Mouse (Mus musculus) neural tube, embryonic 15.5 days (tissue): ENCODE data around the gene Socs7. TPM values are rescaled to one million over a fixed set of nuclear protein-coding genes. Genes with fewer than 3 reads are reported as not detected.
"Not testable (repeated sequence)": the region's sequence is repeated elsewhere in the genome, so short reads cannot be mapped to it uniquely, and the experiment has no call there.

Experiments used
- ATAC-seq: fragments of 200-750 bp; cut with Nextera tagmentation; 2 replicates; pipeline ENCODE4 v1.8.0; 2017; ENCODE audit warnings: mild to moderate bottlenecking, moderate TSS enrichment, moderate library complexity; ENCODE audit not compliant: low FRiP score
- H3K27ac ChIP-seq: fragments of 300-500 bp; sonication (generic); replicated peaks from 2 replicates; pipeline ENCODE4 v1.5.1; 2015; ENCODE audit warnings: mild to moderate bottlenecking, inconsistent platforms
- H3K27me3 ChIP-seq: fragments of 300-500 bp; sonication (generic); replicated peaks from 2 replicates; pipeline ENCODE4 v1.6.1; 2015; ENCODE audit warnings: inconsistent platforms
- H3K36me3 ChIP-seq: fragments of 300-500 bp; sonication (generic); 2 replicates; pipeline ENCODE4 v1.6.1; 2015; ENCODE audit warnings: inconsistent platforms
- H3K4me1 ChIP-seq: fragments of 300-500 bp; sonication (generic); 2 replicates; pipeline ENCODE4 v1.6.1; 2015; ENCODE audit warnings: inconsistent platforms
- H3K4me2 ChIP-seq: fragments of 300-500 bp; sonication (generic); 2 replicates; pipeline ENCODE4 v1.6.1; 2015; ENCODE audit warnings: inconsistent platforms, mild to moderate bottlenecking, moderate library complexity
- H3K4me3 ChIP-seq: fragments of 300-500 bp; sonication (generic); replicated peaks from 2 replicates; pipeline ENCODE4 v1.5.1; 2015; ENCODE audit warnings: mild to moderate bottlenecking, inconsistent platforms
- H3K9ac ChIP-seq: fragments of 300-500 bp; sonication (generic); replicated peaks from 2 replicates; pipeline ENCODE4 v1.6.1; 2015; ENCODE audit warnings: mild to moderate bottlenecking, inconsistent platforms
- H3K9me3 ChIP-seq: fragments of 300-500 bp; sonication (generic); replicated peaks from 2 replicates; pipeline ENCODE4 v1.6.1; 2016; ENCODE audit warnings: inconsistent platforms
- WGBS: fragments of 180-500 bp; shearing (Covaris S2); methylation state at CpG from one replicate; pipeline ENCODE4 v1.1.7; 2015; ENCODE audit warnings: mixed read lengths; 5-methylcytosine and 5-hydroxymethylcytosine counted together
- polyA plus RNA-seq: library from polyadenylated mRNA; unstranded; fragments of >200 nt; fragmentation: Nextera tagmentation; extraction: Ambion mirVana; gene quantifications from 2 replicates; pipeline ENCODE4 v1.2.1, GENCODE M21; 2015

The Socs7 gene
- 7.7 and 8.4 TPM in 2 replicates for polyA plus RNA-seq

DNA sequence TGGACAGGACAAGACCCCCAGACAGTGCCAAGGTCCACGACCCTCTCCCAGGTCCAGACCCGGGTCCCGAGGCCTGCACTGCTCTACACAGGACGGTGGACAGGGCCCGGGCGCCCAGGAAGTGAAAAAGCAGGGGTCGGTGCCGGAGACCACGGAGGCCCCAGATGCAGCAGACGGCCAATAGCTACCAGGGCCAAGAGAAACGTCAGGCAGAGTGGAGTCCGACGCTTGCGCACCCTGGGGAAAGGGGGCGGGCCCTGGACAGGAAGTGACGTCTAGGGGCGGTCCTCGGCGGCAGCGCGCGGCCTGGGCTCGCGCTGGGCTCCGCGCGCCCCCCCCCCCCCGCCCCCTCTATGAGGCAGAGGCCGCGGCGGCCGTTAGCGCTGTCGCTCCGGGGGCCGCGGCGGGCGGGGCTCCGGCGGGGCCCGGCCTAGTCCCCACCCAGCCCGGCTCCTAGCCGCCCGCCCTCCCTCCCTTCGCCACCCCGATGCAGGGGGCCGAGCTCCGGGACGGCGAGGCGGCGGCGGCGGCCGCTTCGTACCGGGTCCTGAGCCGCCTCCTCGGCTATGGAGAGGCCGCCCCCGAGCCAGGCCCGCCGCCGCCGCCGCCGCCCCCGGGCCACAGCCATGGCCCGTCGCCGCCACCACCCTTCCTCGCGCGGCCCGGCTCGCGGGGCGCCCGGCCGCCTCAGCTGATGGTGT is at the start of gene Socs7:
Gene Socs7, plus strand, starts transcription at position 604 of the 701 bp plus-strand sequence.
- ATAC-seq, result peak; percentile 97
- Histone ChIP-seq H3K9ac (peak within 1 kb of the TSS; percentile 98), H3K4me3 (peak within 1 kb of the TSS; percentile 95), H3K9me3 (no peaks in the 10 kb centered on the region), H3K27ac (peak within 1 kb of the TSS; percentile 90), H3K4me2 (peak within 1 kb of the TSS; percentile 74), H3K36me3 (no peaks in the 10 kb centered on the region), H3K4me1 (peaks cover 36% of the 10 kb centered on the region), H3K27me3 (no peaks in the 10 kb centered on the region)
- WGBS, result 1% methylated on average over 36 of the region's 81 CpGs

DNA sequence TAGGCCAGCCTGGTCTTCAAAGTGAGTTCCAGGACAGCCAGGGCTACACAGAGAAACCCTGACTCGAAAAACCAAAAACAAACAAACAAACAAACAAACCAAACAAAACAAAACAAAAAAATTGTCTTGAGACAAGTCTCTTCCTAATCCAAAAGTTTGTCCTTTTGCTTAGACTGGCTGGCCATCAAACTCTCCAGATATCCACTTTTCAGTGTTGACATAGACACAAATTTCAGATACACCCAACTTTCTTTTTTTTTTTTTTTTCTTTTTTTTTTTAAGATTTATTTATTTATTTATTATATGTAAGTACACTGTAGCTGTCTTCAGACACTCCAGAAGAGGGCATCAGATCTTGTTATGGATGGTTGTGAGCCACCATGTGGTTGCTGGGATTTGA is 49.5 kb upstream of the Socs7 start:
- not testable (repeated sequence) for H3K27me3 ChIP-seq, H3K27ac ChIP-seq, H3K9ac ChIP-seq, ATAC-seq, H3K36me3 ChIP-seq, H3K9me3 ChIP-seq, H3K4me3 ChIP-seq, H3K4me2 ChIP-seq
- WGBS, result 80% methylated on average over 1 of the region's 1 CpGs
- peaks cover 38% of the 10 kb centered on the region for H3K4me1 ChIP-seq

- no peaks in the 10 kb centered on the region for H3K9me3 ChIP-seq
- no peak overlapping the region for H3K4me2 ChIP-seq
- 94% methylated on average over 3 of the region's 3 CpGs for WGBS
- H3K27ac ChIP-seq, result no peak overlapping the region
- no peak overlapping the region for H3K9ac ChIP-seq
- H3K4me3 ChIP-seq, result no peak overlapping the region
- no peaks in the 10 kb centered on the region for H3K27me3 ChIP-seq
- 0 out of 2 replicates have a peak, but pooled peaks cover 2% of the 10 kb centered on the region for H3K36me3 ChIP-seq
- H3K4me1 ChIP-seq, result peaks cover 37% of the 10 kb centered on the region
- ATAC-seq, result no peak
These were observed 48.2 kb upstream of the Socs7 start for GRCm38 (mm10) chr11:97314110-97314509.

GRCm38 (mm10) chr11:97314751-97315503 is 47.4 kb upstream of the Socs7 start:
- H3K27ac ChIP-seq, result peak overlapping the region; percentile 70
- H3K4me3 ChIP-seq, result peak overlapping the region; percentile 56
- 0 out of 2 replicates have a peak, but pooled peaks cover 3% of the 10 kb centered on the region for H3K36me3 ChIP-seq
- H3K9ac ChIP-seq, result peak overlapping the region; percentile 36; the same call in 1 of the 2 replicates
- no peaks in the 10 kb centered on the region for H3K27me3 ChIP-seq
- ATAC-seq, result no peak
- 49% methylated on average over 8 of the region's 8 CpGs for WGBS
- H3K4me1 ChIP-seq, result peaks cover 29% of the 10 kb centered on the region
- H3K9me3 ChIP-seq, result no peaks in the 10 kb centered on the region
- peak overlapping the region; percentile 59 for H3K4me2 ChIP-seq

DNA sequence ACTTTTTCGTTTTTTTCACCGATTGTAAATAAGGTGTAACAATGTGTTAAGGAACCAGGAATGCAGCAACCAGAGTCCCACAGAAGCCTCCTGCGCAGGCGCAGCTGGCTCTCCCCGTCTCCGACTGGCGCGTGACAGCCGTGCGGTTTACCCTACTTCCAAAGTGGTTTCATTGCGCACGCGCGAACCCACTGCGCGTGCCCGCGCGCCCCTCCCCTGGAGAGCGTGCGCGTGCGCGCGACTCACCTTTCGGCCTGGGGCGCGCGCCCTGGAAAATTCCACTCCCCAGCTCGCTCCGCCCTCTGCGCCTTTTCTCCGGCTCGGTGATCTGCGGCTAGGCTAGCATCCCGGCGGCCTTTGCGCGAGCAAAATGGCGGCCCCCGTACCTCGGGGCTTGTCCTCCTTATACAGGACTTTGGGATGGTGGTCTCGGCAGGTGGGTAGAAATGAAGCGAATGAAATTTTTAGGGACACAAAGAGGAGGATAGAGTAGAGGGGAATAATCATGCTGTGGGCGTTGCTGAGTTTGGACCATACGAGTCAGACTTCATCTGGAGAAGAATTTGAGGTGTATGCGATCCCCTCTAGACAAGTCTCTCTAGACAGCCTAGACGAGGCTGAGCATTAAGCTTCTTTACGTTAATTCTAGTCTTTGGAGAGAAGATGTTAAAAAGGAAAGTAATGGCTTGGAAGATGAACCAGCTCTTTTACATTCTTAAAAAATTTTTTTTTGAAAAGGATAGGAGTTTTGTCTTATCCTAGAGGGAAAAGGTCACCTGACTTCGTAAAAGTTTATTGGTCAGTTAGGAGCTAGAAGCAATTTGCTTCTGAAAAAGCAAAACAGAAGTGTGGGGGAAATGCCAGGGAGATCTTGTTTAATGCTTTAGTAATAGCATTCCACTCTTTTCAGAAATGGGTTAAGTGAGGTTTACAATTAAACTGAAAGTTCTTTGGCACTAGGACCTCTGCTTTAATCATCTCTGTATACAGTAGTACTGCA is 46.5 kb upstream of the Socs7 start, which contains the start of gene Mrpl45:
Gene Mrpl45, plus strand, starts transcription at position 213 of the 1,000 bp plus-strand sequence.
- peak; percentile 95 for ATAC-seq
- Histone ChIP-seq H3K9ac (peak within 1 kb of the TSS; percentile 61), H3K4me1 (peaks cover 21% of the 10 kb centered on the region), H3K4me3 (peak within 1 kb of the TSS; percentile 56), H3K36me3 (0 out of 2 replicates have a peak, but pooled peaks cover 3% of the 10 kb centered on the region), H3K4me2 (peak within 1 kb of the TSS; percentile 59), H3K9me3 (no peaks in the 10 kb centered on the region), H3K27me3 (no peaks in the 10 kb centered on the region), H3K27ac (peak within 1 kb of the TSS; percentile 83)
- under 1% methylated on average over 50 of the region's 50 CpGs for WGBS

DNA sequence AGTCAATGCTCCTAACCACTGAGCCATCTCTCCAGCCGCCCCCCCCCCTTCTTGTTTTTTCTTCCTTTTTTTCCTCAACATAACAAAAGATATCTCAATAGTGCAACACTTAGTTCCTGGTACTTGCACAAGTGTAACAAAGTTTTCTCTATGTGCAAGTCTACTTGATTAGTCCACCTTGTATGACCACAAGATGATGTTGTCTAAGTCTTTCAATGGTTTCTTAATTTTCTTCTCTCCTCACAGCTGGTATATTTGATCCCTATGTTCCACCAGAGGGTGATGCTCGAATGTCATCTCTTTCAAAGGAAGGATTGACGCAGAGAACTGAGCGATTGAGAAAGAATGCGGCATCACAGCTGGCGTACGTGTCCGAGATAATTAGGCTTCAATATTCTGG is 41.2 kb upstream of the Socs7 start:
- Histone ChIP-seq H3K4me1 (peaks cover 7% of the 10 kb centered on the region), H3K9ac (no peak overlapping the region), H3K36me3 (peaks cover 31% of the 10 kb centered on the region), H3K4me3 (no peak overlapping the region), H3K9me3 (no peaks in the 10 kb centered on the region), H3K27me3 (no peaks in the 10 kb centered on the region), H3K27ac (no peak overlapping the region), H3K4me2 (no peak overlapping the region)
- ATAC-seq, result no peak
- 91% methylated on average over 8 of the region's 8 CpGs for WGBS

GRCm38 (mm10) chr11:97321894-97322600 is 40.3 kb upstream of the Socs7 start:
- not testable (repeated sequence) for H3K27ac ChIP-seq, H3K9ac ChIP-seq, H3K4me3 ChIP-seq, ATAC-seq, H3K4me2 ChIP-seq, H3K27me3 ChIP-seq, H3K4me1 ChIP-seq, H3K9me3 ChIP-seq
- WGBS, result 79% methylated on average over 8 of the region's 8 CpGs
- H3K36me3 ChIP-seq, result peaks cover 40% of the 10 kb centered on the region

- ATAC-seq, result no peak
- Histone ChIP-seq H3K9ac (no peak overlapping the region), H3K9me3 (no peaks in the 10 kb centered on the region), H3K27ac (no peak overlapping the region), H3K4me1 (no peaks in the 10 kb centered on the region), H3K4me3 (no peak overlapping the region), H3K27me3 (no peaks in the 10 kb centered on the region), H3K4me2 (no peak overlapping the region), H3K36me3 (peaks cover 58% of the 10 kb centered on the region)
- WGBS, result 88% methylated on average over 1 of the region's 1 CpGs
These were observed 37.1 kb upstream of the Socs7 start for GRCm38 (mm10) chr11:97325224-97325623.

DNA sequence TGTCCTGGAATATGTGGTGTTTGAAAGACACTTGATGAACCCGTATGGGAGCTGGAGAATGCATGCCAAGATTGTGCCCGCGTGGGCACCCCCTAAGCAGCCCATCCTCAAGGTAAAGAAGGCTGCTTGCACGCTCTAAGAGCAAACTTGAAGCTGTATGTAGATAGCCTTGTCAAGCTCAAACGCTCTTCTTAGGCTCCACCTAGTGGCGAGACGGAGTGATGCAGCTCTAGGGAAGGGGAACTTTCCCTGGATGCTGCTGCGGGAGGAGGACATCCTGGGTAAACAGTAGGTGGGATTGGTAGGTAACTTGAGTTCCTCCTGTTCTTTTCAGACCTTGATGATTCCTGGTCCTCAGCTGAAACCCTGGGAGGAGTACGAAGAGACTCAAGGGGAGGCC is 34.2 kb upstream of the Socs7 start:
- H3K4me3 ChIP-seq, result no peak overlapping the region
- H3K36me3 ChIP-seq, result peaks cover 55% of the 10 kb centered on the region
- 25% methylated on average over 9 of the region's 9 CpGs for WGBS
- no peak overlapping the region for H3K9ac ChIP-seq
- no peak for ATAC-seq
- H3K27me3 ChIP-seq, result no peaks in the 10 kb centered on the region
- H3K4me1 ChIP-seq, result peaks cover 3% of the 10 kb centered on the region; the same call in 1 of the 2 replicates
- no peaks in the 10 kb centered on the region for H3K9me3 ChIP-seq
- H3K4me2 ChIP-seq, result no peak overlapping the region
- H3K27ac ChIP-seq, result no peak overlapping the region

DNA sequence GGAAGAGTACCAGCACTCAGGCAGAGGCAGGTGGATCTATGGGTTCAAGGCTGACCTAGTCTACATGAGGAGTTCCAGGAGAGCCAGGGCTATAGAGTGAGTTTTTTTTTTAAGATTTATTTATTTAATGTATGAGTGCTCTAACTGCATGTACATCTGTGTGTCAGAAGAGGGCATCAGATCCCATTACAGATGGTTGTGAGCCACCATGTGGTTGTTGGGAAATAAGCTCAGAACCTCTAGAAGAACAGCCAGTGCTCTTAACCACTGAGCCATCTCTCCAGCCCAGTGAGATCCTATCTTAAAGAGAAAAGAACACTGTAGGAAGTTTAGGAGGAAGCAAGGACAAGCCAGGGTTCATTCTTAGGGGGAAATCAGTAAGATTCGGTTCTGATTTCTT is 32.0 kb upstream of the Socs7 start:
- H3K4me2 ChIP-seq, result no peak overlapping the region
- ATAC-seq, result no peak
- H3K36me3 ChIP-seq, result peaks cover 40% of the 10 kb centered on the region
- H3K9me3 ChIP-seq, result no peaks in the 10 kb centered on the region
- H3K4me1 ChIP-seq, result peaks cover 3% of the 10 kb centered on the region; the same call in 1 of the 2 replicates
- H3K9ac ChIP-seq, result no peak overlapping the region
- WGBS, result 93% methylated on average over 1 of the region's 1 CpGs
- no peak overlapping the region for H3K4me3 ChIP-seq
- no peaks in the 10 kb centered on the region for H3K27me3 ChIP-seq
- no peak overlapping the region for H3K27ac ChIP-seq
